Mouse (Mus musculus): ENCODE data around the gene Bet1.

Gene Bet1

DNA sequence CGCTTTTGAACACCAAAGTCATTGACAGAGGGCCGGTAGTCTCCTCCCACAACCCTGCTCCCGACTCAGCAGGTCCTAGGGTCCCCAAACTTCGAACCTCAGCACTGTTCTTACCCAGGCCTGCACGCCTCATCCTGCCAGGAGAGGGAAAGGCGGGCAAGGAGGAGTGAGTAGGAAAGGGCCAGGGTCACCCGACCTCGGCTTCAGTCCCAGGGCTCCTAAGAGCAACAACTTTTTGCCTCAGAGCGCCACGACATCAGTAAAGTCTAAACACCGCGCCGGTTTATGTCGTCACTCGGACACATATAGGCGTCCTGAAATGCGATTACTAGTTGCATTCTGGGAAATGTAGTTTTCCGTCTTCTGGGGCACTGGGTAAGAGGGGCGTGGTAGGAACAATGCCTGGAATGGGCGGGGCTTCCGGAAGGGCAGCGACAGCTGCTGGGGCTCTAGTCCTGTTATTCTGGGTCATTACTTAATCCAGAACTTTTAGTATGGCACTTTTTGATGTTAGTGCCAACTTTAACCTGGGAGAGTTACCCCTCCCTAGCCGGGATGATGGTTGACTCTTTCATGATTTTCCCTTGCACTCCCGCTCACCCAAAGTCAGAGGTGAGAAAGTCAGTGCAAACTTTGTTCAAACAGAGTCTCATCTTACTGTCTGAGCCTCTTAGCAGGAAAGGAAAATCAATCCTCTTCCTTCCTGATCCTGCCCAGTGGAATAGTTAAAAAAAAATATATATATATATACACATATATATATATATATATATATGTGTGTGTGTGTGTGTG, at the start of gene Bet1:
Gene Bet1 (minus strand): TSS at position 310 of the 792 bp plus-strand sequence.
- peak; percentile 90 for DNase-seq (ENCODE audit: extremely low read depth, low read depth)

DNA sequence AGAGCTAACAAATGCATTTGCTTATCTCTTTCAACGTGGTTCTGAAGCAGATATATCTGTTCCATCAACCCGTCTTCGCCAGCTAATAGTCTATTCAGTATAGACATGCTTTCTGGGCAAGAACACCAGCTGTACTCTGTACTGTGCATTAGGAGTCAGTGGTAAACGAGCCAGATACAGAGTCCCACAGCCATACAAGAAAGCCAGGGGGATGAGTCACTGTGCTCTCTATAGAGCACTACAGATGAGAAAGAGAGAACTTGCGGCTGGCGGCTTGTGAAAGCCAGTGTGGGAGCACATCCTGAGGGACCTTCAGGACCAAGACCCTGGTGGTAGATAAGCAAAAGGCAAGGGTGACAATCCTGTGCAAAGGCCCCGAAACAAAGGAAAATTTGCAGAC, 45.5 kb upstream of the Bet1 start:
- DNase-seq (ENCODE audit: extremely low read depth, low read depth): no peak

DNA sequence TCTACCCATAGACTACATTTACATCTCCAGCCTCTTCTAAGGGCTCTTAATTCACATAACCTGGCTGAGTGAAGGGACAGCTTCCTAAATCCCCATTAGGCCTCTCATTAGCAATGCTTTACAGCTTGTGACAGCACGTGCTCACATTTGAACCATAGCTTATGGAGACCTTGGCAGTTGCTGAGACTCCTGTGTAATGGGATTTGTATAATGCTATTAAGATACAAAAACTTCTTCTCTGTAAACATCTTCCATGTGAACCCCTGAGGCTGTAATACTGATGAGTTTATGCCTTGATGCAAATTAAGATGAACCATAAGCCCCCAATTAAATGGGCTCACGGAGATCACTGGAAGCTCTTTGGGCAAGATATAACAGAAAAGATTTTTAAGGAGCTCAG, 44.4 kb upstream of the Bet1 start:
- no peak for DNase-seq (ENCODE audit: extremely low read depth, low read depth)

DNA sequence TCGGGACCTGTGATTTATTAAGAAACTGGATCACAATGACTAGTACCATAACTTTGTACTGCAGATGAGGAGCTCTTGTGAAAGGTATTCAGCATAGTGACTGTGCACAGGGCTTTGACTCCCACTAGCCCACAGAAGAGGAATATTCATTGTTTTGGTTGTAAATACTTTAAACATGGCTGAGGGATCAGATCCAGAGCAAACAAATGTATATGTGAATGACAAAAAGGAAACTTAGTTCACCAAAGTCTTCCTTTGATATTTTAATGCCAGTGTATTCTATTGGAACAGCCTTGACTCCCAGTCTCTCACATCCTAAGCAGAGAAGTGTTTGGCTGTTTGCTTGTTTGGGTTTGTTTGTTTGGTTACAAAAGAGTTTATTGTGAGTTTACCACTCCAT, 31.8 kb upstream of the Bet1 start:
- no peak for DNase-seq (ENCODE audit: extremely low read depth, low read depth)

DNA sequence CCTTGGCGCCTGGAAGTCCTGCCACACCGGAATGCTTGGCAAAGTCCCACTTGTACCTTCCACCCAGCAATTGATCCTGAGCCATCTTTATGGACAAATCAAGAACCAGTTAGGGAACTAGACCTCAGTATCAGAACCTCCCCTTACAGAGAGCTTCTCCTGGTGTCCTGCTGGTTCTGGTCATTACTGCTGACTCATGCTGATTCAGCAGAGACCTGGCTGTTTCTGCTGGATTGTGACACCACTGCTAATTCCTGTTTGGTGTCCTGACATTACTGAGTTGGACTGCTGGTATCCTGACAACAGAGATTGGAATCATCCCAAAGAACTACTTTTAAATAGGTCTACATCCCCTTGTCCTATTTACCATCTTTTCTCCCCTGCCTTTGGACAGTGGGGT, 3.7 kb upstream of the Bet1 start:
- DNase-seq (ENCODE audit: extremely low read depth, low read depth): no peak

DNA sequence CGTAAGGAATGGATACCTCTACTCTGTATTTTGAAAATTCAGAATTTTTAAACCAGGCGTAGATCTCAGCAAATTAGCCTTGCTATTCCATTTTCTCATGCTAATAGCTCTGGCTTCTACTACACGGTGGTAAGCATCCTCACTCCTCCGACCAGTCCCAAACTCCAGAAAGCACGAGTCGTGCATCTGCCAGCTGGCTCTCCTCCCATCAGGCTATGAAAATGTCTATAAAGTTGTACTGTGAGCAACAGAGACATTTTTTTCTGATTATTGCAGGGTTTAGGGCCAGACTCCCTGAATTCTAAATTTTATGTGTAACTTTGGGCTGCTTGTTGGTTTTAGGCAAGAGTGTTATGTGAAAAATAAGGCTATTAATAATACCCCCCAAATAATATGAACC, 14.5 kb downstream of the Bet1 start:
- no peak for DNase-seq (ENCODE audit: extremely low read depth, low read depth)

DNA sequence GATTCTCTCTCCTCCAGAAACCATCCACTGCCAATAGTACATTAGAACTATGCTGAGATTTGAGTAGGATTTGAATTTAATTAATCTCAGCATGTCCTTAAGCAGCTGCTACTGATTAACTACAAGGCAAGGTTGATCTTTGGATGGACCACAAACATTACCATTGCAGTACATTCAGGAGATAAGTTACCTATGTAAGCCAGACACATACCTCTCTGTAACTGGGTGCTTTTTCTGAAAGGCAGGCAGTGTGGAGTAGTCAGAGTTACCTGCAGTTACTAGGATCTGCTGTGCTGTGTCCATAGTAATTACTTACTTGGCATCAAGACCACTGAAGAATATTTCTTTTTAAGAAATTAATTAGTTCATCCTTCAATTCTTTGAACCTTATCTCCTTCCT, 17.1 kb downstream of the Bet1 start:
- no peak for DNase-seq (ENCODE audit: extremely low read depth, low read depth)

DNA sequence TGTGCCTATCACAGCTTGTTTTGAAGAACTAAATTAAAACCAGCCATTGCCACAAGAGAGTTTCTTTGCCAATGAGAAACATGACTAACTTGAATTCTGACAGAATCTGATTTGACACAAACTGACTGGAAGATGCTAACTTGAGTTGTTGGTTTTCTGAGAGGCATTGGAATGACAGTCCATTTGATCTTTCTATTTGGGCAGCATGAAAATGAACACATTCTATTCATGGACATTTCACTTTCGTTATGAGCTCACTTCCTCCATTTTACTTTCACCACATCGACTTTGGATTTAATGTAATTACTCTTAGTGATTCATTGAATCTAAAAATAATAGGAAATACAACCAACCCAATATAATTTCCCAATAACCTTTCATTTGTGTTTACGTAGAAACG, 32.4 kb downstream of the Bet1 start:
- no peak for DNase-seq (ENCODE audit: extremely low read depth, low read depth)

DNA sequence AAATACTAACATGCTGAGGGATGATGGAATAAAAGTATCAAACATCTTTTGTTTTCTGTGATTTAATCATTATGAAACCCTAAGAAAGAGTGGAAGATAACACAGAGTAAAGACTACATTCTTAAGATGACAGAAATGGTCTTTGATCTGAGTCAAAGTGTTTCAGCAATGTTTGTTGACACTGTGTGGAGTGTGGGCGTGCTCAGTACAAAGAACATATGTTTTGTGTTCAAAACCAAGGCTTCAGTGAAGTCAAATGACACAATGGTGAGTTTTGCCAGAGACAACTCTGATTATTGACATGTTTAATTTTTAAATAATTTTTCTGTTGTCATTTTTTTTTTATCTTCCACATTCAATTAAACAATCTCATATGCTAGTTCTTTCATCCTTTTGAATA, 33.9 kb downstream of the Bet1 start:
- no peak for DNase-seq (ENCODE audit: extremely low read depth, low read depth)

DNA sequence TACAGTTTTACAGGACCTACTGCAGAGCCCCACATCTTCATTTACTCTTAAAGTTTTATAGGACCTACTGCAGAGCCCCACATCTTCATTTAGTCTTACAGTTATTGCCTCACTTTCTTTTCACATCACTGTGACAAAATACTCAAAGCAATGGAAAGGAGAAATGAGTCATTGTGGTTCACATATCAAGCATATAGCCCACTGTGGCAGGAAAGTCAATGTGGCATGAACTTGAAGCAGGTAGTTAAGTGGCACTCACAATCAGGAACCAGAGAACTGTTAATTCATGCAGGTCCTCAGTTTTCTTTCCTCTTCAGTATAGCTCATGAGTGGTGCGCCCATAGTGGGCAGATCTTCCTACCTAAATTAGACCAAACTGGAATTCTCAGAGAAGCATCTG, 39.6 kb downstream of the Bet1 start:
- no peak for DNase-seq (ENCODE audit: extremely low read depth, low read depth)

DNA sequence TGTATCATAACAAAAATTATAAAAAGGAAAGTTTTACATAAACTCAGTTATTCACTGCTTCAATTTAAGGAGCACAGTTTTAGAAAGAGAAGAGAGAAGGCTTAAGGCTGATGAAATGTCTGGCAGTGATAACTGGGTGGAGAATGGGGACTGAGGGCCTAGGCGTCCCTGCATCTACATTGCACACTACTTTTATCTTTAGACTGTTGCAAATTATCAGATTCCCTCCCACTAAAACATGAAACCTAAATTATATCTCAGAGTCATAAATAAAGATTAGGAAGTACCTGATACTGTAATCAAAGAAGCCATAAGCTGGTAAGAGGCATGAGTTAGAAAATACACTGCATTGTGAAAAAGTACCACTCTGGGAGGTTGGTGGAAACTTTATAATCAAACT, 45.0 kb downstream of the Bet1 start:
- no peak for DNase-seq (ENCODE audit: extremely low read depth, low read depth)

DNA sequence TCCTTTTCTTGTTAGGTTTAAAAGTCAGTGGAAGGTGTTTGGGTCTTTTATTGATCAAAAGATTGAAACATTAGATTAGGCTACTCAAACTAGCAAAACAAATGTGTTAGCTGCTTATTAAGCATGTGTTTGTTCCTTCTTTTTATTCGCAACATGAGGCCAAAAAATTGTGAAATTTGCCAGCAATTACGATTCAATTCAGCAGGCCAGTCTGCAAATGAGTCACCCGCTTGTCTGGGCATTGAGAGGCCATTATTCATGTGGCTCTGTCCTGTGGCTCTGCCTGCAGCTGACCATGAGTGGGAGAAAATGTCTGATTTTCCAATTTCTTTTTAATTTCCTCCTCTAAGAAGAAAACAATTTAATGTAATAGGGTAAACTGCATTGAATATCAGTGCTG, 55.8 kb downstream of the Bet1 start:
- DNase-seq (ENCODE audit: extremely low read depth, low read depth): no peak

Measured in MEL-GATA-1-ER (cell line).